Mouse (Mus musculus) fat pad, adult 2 months (tissue): ENCODE data around the gene Tsacc.
"Not testable (repeated sequence)": the region's sequence is repeated elsewhere in the genome, so short reads cannot be mapped to it uniquely, and the experiment has no call there.

Experiments used
- DNase-seq: peaks from one replicate; pipeline ENCODE4 v3.0.0-alpha.2; 2011; ENCODE audit warnings: low read depth, low spot score; ENCODE audit errors: extremely low read depth

The Tsacc gene

GRCm38 (mm10) chr3:88296561-88297318 lies at the start of gene Tsacc, which contains the start of gene Cct3:
TSS of gene Tsacc (minus strand) at chr3:88296999.
TSS of gene Cct3 (plus strand) at chr3:88297116.
- peak; percentile 97 for DNase-seq

DNA sequence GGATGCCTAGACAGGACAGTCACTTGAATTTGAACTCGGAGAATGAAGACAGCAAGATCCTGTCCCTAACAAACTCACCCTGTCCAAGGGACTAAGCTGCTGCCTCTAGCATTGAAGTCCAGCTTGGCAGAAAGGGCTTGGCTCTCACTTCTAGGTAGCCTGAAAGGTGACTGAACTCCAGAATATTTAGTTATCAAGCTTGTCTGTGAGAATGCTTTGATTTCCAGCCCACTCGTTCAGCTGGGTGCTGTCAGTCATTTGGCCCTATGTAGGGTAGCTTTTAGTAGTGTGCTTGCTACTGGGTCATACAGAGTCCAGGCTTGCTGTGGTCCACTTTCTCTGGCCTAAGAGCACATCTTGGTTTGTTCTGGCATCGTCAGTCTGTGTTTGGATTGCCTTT lies 42.2 kb upstream of the Tsacc start:
- DNase-seq = no peak

GRCm38 (mm10) chr3:88338316-88338715 lies 41.5 kb upstream of the Tsacc start:
- no peak for DNase-seq

DNA sequence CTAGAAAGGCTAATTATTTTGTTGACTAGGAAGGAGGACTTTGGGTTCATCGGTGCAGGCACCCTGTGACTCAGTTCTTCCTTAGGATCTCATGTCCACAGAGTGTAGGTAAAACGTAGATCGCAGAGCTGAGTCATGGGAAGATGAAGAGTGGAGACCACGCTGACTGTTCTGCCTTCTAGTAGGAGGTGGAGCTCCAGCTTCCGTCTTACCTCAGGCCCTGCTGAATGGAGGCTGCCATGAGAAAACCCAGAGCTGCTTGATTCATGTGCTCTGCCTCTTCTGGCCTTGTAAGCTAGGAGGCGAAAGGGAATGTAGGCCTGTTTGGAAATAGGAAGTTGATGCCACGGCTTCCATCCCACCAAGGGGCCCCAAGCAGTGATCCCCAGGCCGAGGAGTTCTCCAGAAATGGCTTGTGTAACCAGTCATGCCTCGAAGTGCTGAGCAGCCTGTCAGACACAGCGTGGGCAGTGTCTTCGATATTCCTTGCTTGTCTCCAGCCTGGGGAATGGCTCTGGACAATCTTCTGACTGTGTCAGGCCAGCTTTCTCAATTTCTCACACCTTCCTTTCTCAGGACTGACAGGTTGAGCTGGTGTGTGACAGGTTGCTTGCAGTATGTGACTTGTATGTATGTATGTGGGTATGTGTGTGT lies 40.7 kb upstream of the Tsacc start:
- DNase-seq = peak; percentile 91

DNA sequence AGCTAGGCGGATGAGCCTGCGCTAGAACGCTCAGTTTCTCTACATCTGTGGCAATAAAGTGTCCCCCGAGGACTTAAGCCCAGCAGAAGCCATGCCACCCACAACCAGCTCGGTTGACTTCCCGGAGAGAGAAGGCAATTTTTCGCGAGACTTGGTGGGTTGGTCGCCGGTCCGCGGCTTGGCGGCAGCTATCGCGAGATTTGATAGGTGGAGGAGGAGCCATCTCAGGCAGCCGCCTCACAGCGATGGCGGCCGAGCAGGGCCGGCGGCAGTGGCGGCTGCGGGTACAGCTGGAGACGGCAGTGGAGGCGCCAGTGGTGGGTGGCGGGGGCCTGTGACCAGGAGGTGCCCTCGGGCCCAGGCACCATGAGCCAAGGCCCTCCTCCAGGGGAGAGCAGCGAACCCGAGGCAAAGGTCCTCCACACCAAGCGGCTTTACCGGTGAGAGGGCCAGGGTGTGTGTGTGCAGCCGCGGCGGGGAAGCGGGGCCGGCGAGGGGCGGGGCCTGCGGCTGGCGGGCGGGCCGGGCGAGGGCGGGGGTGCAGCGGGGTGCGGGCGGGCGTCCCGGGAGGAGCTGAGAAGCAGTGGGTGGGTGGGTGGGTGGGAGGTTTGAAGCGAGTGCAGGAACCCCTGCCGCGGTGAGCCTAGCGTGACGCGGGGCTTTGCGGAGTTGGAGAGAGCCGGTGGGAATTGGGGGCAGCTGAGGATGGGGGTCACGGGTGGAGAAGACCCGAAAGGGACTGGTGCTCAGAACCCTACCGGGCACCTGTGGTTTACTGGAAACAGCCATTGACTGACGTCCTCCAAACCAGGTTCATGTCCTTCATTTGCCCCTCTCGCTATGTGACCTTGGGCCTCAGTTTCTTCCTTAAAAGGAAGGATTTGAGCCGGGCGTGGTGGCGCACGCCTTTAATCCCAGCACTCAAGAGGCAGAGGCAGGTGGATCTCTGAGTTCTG lies 39.5 kb upstream of the Tsacc start, which contains the start of the genes Tmem79 and Smg5:
TSS of gene Tmem79 (minus strand) at position 91 of the 956 bp plus-strand sequence.
TSS of gene Smg5 (plus strand) at position 203 of the 956 bp plus-strand sequence.
- DNase-seq = no peak

DNA sequence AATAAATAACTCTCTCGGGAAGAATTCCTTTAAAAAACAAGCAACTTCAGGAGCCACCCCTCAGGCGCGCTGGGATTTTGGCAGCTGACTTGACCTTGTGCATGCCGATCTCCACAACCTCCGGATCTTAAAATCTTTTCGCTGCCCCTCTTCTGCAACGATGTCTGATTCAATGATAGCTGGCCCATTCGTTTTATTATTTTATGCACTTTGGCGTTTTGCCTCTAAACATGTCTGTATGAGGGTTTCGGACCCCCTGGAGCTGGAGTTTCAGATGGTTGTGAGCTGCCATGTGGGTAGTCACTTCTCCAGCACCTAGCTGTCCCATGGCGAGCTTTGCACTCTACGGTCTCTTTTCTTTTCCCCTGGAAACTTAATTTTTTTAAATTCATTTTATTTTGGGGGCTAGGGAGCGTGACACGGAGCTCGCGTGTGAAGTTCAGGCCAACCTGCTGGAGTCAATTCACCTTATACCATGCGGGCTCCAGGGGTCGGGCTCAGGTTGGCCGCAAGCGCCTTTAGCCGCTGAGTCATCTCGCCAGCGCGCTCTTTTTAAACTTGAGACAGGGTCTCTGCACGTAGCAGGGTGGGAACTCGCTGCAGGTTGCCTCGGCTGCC lies 38.7 kb upstream of the Tsacc start:
- DNase-seq = no peak

- no peak for DNase-seq
These were observed 38.2 kb upstream of the Tsacc start for GRCm38 (mm10) chr3:88334902-88335435.

DNA sequence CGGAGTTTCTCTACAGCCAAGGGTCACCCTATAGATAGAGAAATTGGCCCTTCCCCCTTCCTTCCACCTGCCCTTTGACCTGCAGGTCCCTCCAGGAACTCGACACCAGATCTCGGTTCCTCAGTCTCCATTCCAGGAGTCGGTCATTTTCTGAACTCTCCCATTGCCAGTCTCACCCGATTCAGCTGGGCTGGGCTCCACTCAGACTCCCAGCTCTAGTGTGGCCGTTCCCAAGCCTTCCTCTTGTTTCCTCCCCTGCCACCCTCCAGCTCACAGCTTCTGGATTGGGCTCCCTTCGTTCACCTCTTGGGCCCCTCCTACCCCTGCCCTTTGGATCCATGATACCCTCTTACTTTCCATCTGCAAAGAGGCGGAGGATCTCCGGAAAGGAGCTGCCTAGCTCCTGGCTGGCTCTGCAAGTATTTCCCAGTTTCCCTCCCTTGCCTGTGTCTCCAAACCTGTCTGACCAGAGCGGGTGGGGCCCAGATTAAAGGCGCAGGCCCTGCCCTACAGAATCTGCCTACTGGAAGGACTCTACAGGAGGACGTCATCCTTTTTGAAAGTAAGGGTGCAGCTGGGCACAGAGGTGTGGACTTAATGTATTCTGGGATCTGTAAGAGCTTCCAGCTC lies 37.3 kb upstream of the Tsacc start:
- no peak for DNase-seq

GRCm38 (mm10) chr3:88331282-88331681 lies 34.5 kb upstream of the Tsacc start:
- DNase-seq = no peak

GRCm38 (mm10) chr3:88328956-88329355 lies 32.2 kb upstream of the Tsacc start:
- no peak for DNase-seq

DNA sequence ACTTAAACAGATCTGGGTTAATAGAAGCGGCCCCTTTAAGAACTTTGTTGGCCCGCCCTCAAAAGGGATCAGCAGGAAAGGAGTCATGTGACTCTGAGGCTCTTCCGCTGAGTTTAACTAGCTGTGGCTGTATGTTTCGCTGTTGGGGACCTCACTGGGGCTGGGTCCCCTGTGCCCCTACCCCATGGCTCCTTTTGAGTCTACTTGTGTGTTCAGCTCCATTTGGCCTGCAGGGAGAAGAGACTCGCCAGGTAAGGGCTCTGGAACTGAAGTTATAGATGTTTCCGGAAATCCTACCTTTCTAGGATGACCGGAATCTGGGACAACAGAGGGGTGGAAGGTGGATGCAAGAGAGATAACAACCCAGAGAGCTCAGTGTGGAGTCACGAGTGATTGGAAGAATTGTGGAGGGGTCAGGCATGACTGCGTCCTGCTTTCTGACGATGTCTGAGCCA lies 28.2 kb upstream of the Tsacc start, which contains the start of gene Glmp:
TSS of gene Glmp (plus strand) at position 73 of the 455 bp plus-strand sequence.
- no peak for DNase-seq

- DNase-seq = no peak
These were observed 2.4 kb upstream of the Tsacc start for GRCm38 (mm10) chr3:88299172-88299571.

DNA sequence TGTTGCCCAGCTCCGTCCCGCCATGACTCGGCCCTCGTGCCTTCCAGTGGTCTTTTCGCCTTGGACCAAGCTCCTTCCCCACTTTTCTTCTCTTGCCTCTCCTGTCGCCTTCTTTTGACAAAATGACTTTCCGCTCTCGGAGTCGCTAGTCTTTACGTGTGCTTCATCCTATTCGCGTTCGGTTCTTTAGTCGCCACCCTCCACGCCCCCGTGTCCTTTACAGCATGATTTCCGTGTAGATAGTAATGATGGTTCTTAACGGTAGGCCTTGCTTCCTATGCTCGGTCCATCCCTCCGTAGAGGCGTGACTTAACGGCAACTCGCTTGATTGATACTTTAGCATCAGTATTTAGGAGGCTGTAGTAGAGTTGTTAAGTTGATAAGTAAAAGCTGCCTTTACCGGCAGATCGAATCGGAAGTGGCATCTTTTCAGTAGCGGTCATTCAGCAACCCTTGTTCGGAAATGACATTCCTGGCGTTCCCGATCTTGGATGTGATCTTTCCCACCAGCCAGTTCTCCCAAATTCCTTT lies 587 bp upstream of the Tsacc start:
- no peak for DNase-seq

DNA sequence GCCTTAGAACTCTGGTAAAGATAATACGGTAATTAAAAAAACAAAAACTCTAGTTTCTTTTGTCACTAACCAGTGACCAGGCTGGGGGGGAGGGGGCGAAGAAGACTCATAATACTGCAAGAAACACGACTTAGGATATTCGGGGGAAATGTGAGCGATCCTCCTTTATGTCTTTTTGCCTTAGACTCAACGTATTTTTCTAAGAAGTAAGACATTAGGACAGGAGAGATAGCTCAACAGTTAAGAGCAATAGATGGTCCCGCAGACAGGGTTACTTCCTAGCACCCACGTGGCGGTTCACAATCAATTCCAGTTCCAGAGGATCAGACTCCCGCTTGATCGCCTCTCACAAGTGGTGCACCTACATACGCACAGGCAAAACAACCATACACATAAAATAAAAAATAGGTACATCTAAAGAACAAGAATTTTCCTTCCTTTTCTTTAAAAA lies 664 bp downstream of the Tsacc start:
- DNase-seq = no peak

- not testable (repeated sequence) for DNase-seq
These were observed 1.5 kb downstream of the Tsacc start for GRCm38 (mm10) chr3:88295272-88295671.

DNA sequence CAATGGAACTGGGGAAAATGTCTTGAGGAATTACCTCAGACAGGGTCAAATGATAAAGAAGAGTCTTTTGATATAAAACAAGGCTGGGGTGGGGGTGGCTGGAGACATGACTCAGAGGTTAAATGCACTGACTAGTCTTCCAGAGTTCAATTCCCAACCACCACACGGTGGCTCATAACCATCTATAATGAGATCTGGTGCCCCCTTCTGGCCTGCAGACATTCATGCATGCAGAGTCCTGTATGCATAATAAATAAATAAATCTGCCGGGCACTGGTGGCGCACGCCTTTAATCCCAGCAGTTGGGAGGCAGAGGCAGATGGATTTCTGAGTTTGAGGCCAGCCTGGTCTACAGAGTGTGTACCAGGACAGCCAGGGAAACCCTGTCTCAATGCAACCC lies 4.8 kb downstream of the Tsacc start:
- DNase-seq = no peak

DNA sequence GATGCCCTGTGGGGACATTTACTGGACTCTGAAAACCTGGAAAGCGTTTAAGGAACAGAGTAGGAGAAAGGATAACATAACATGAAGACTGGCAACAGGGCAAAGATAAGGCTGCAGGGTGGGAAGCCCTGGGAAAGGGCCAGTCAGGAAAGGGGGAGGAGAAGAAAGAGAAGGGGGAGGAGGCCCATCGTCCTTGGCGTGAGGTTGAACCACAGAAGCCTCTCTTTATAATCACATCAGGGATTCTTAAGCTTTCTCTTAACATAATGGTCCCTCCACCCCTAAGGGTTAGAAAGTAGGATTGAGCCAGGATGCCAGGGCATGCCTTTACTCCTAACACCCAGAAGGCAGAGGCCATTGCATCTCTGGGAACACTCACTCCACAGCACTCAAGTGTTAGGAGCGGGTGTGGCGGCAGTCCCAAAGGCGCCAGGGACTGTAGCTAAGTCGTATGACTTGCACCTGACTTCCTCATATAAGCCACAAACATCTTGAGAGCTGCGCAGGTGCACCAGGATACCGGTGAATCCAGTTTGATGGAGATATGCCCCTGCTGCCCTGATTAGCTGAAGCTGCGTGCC lies 8.6 kb downstream of the Tsacc start:
- not testable (repeated sequence) for DNase-seq

- no peak for DNase-seq
These were observed 9.7 kb downstream of the Tsacc start, which contains the start of gene Gm38392 for GRCm38 (mm10) chr3:88287110-88287509. TSS of gene Gm38392 (minus strand) at chr3:88287210.

DNA sequence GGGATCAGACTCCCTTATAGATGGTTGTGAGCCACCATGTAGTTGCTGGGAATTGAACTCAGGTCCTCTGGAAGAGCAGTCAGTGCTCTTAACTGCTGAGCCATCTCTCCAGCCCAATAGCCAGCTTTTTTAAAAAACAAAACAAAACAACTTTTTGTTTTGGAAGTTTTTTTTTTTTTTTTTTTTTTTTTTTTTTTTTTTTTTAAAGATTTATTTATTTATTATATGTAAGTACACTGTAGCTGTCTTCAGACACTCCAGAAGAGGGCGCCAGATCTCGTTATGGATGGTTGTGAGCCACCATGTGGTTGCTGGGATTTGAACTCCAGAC lies 11.3 kb downstream of the Tsacc start:
- DNase-seq = not testable (repeated sequence)
